Mouse (Mus musculus): ENCODE results near the gene Gm12666. TPM values are rescaled to one million over a fixed set of nuclear protein-coding genes. Genes with fewer than 3 reads are reported as not detected.
"Not testable (repeated sequence)": the region's sequence is repeated elsewhere in the genome, so short reads cannot be mapped to it uniquely, and the experiment has no call there.

Gm12666 gene
- total RNA-seq (2021) = 1 to 10 TPM; 1.9 to 2.5 TPM
- long read RNA-seq = 0 reads

DNA sequence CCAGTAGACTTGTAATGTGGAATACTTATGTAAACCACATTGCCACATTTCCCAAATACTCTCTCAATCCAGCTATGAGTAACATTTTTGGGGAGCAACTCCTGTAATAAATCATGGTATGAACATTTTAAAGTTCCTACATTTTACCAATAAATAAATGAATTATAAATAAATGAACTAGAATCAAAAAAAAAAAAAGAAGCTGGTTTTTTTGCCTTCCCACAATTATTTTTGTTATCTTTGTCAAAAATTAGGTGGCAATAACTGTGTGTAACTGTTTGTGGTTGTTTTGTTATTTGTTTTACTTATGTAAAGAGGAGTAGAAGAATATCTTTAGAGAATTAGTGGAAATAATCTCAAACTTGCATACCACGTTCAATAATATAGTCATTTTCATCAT, at the start of gene Gm12666:
Gene Gm12666 (minus strand): TSS at position 101 of the 400 bp plus-strand sequence.
- not testable (repeated sequence) for DNase-seq (ENCODE audit: low spot score in 2 of 2)

DNA sequence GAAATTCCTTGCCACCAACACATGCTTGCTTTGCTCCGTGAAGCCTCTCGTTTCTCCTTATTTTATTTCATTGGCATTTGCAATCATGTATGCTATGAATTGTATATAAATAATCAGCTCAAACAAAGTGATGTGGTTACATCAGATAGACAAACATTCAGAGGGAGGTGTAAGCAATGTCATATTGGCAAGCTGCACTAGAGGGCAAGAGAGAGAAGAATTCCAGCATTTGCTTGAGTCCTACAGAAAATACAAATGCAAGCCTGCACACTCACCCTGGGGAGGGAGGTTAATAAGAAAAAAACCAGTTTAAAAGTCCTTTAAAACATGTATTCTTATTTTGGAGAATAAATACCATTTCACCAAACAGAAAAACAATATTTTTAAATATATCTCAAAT, 34.8 kb upstream of the Gm12666 start:
- DNase-seq (ENCODE audit: low spot score in 2 of 2) = no peak

DNA sequence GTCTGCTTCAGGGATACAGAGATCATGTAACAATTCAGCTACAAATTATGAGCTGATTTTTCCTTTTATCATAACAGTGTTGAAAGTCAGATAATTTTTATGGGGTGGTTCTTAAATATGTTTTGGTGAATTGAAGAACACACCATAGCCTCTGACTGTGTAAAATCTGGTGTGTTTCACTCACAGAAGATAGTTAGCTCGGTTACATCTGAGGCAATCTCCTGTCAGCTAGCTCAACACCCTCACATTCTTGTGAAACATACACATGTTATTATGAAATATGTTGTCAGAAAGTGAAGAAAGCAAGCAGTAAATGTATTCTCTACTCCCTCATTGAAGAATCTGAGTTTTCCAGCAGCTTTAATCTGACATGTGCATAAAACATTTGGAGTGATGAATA, 24.7 kb upstream of the Gm12666 start:
- DNase-seq (ENCODE audit: low spot score in 2 of 2) = no peak

DNA sequence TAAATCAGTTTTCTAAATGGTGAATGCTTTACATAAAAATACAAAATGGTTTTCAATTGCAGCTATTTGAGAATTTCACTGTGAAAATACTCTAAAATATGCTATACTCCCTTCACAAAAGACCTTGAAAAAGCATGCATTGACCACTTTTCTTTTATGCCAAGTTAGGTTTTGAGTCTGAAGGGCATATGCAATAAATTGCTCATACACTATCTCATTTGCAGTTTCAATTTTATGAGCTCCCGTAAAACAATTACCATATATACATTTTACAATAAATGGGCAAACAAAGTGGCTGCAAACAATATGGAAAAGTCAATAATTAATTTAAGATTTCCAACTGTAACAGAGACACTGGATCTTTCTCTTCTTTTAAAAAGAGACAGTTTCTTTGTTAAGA, 38.9 kb downstream of the Gm12666 start:
- no peak for DNase-seq (ENCODE audit: low spot score in 2 of 2)

DNA sequence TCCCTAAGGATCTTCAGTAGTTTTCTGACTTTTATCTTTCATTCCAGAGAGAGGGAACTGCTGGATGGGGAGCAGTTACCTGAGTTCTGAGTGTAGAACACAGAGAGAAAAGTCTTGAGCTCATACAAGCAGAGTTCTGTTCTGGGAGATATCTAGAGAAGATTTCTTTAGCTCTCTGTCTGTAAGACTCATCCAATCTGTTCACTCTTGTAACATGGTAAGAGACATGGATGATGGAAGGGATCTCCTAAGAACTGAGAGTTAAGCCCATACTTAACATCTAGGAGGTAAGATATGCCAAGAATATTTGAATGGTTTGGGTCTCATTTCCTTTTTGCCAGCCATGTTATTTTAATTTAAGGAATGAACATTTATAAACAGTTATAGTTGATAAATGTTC, 44.4 kb downstream of the Gm12666 start, which contains the start of gene Izumo3:
Gene Izumo3 (minus strand): TSS at position 101 of the 400 bp plus-strand sequence.
- no peak for DNase-seq (ENCODE audit: low spot score in 2 of 2)

Other genes starting within 250 kb of the Gm12666 start
- not detected for gene Izumo3, start 44.5 kb downstream of the Gm12666 start, total RNA-seq (2021)